Comparison of ENCODE assay signal across 8 mouse cellular contexts in the genomic region with DNA sequence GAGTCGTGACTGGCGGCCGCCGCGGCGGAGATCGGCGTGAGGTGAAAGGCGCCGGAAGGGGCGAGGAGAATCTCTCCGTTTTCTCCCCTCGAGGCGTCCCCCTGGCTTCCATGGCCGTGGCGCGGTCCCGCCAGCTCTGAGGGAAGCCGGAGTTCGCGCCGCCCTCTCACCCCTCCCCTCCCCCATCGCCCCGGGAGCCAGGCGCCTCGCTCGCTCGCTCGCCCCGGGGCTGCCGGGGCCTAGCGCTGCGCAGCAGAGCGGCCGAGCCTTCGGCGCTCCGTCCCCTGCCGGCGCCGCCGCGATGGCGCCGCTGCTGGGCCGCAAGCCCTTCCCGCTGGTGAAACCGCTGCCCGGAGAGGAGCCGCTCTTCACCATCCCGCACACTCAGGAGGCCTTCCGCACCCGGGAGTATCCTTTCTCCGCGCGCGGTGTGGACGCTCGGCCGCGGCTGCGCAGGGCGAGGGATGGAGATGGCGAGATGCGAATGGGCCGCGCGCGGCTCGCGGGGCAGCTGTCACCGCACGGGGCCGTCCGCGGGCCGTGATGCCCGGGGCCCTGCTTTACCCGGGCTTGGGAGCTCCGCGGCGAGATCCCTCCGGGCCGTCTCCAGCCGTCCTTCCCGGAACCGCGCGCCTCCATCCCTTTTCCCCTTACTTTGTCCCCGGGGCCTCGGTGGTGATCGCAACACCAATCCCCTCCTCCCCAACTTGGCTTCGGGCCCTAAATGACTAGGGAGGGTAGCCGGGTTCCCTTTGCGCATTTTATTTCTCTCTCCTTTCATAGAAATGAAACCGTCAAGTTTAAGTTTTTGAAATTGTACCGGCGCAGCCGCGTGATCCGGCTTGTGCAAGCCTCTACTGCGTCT. TPM values are rescaled to one million over a fixed set of nuclear protein-coding genes. Genes with fewer than 3 reads are reported as not detected.
A peak's percentile ranks its signal among the peaks of the same experiment; 100 is the strongest.
DNase-seq lines count a peak whose midpoint lies in the region; ATAC-seq and TF ChIP-seq lines count a peak whose summit lies in the region.

No protein-coding gene starts in this region.

- peak; percentile 57; the same call in 1 of the 2 replicates for ATAC-seq in neural tube, embryonic 11.5 days (ENCODE audit: insufficient read depth, low FRiP score, low TSS enrichment)
- ATAC-seq in cerebellum, adult (ENCODE audit: insufficient number of reproducible peaks, low FRiP score, low TSS enrichment): peak; percentile 36; the same call in 1 of the 2 replicates
- ATAC-seq in forebrain, postnatal 0 days: peak; percentile 38
- peak; percentile 63 for ATAC-seq in hindbrain, embryonic 13.5 days (ENCODE audit: low FRiP score)
- peak; percentile 78 for ATAC-seq in liver, embryonic 12.5 days
- ATAC-seq in midbrain, postnatal 0 days (ENCODE audit: low FRiP score): 0 out of 2 replicates have a peak, but pooled peaks have one; percentile 4

- H3K27me3 ChIP-seq in neural tube, embryonic 11.5 days (ENCODE audit: control insufficient read depth, insufficient read depth, low read length): no peaks in the 10 kb centered on the region
- no peaks in the 10 kb centered on the region for H3K27me3 ChIP-seq in forebrain, postnatal 0 days (ENCODE audit: insufficient read depth, low read length)
- H3K27me3 ChIP-seq in hindbrain, embryonic 13.5 days: no peaks in the 10 kb centered on the region
- no peaks in the 10 kb centered on the region for H3K27me3 ChIP-seq in liver, embryonic 12.5 days (replicated peaks)
- no peaks in the 10 kb centered on the region for H3K27me3 ChIP-seq in midbrain, postnatal 0 days (ENCODE audit: insufficient read depth, low read length)

- H3K9me3 ChIP-seq in neural tube, embryonic 11.5 days (ENCODE audit: control insufficient read depth, low read length): no peaks in the 10 kb centered on the region
- no peaks in the 10 kb centered on the region for H3K9me3 ChIP-seq in forebrain, postnatal 0 days (ENCODE audit: low read length)
- H3K9me3 ChIP-seq in hindbrain, embryonic 13.5 days: peaks cover 4% of the 10 kb centered on the region; the same call in 1 of the 2 replicates
- no peaks in the 10 kb centered on the region for H3K9me3 ChIP-seq in liver, embryonic 12.5 days (replicated peaks)
- no peaks in the 10 kb centered on the region for H3K9me3 ChIP-seq in midbrain, postnatal 0 days (ENCODE audit: low read length)

- no peak for TF ChIP-seq CTCF in forebrain, postnatal 0 days (IDR thresholded peaks at IDR 0.05; ENCODE audit: low read depth)
- TF ChIP-seq CTCF in midbrain, postnatal 0 days (IDR thresholded peaks at IDR 0.05): no peak

- under 1% methylated on average over 93 of the region's 102 CpGs for WGBS in neural tube, embryonic 11.5 days
- under 1% methylated on average over 92 of the region's 102 CpGs for WGBS in forebrain, postnatal 0 days
- WGBS in hindbrain, embryonic 13.5 days: under 1% methylated on average over 100 of the region's 102 CpGs
- WGBS in liver, embryonic 12.5 days (ENCODE audit: insufficient replicate concordance): under 1% methylated on average over 95 of the region's 102 CpGs
- under 1% methylated on average over 81 of the region's 102 CpGs for WGBS in midbrain, postnatal 0 days

- H3K36me3 ChIP-seq in neural tube, embryonic 11.5 days (ENCODE audit: control insufficient read depth, insufficient read depth, low read length): no peaks in the 10 kb centered on the region; the same call in 1 of the 2 replicates
- 0 out of 2 replicates have a peak, but pooled peaks cover 4% of the 10 kb centered on the region for H3K36me3 ChIP-seq in forebrain, postnatal 0 days (ENCODE audit: insufficient read depth)
- H3K36me3 ChIP-seq in hindbrain, embryonic 13.5 days: peaks cover 20% of the 10 kb centered on the region
- peaks cover 44% of the 10 kb centered on the region for H3K36me3 ChIP-seq in liver, embryonic 12.5 days
- peaks cover under 1% of the 10 kb centered on the region; the same call in 1 of the 2 replicates for H3K36me3 ChIP-seq in midbrain, postnatal 0 days (ENCODE audit: insufficient read depth, low read length)

- peak overlapping the region; percentile 79 for H3K4me2 ChIP-seq in neural tube, embryonic 11.5 days (ENCODE audit: low read depth)
- peak overlapping the region; percentile 72 for H3K4me2 ChIP-seq in forebrain, postnatal 0 days (ENCODE audit: low read depth)
- peak overlapping the region; percentile 87 for H3K4me2 ChIP-seq in hindbrain, embryonic 13.5 days
- H3K4me2 ChIP-seq in liver, embryonic 12.5 days: peak overlapping the region; percentile 86
- H3K4me2 ChIP-seq in midbrain, postnatal 0 days (ENCODE audit: low read depth, low read length, poor library complexity, severe bottlenecking): peak overlapping the region; percentile 80

- H3K9ac ChIP-seq in neural tube, embryonic 11.5 days (ENCODE audit: low read length): peak overlapping the region; percentile 99
- H3K9ac ChIP-seq in forebrain, postnatal 0 days: peak overlapping the region; percentile 81
- H3K9ac ChIP-seq in hindbrain, embryonic 13.5 days: peak overlapping the region; percentile 98
- peak overlapping the region; percentile 92 for H3K9ac ChIP-seq in liver, embryonic 12.5 days
- H3K9ac ChIP-seq in midbrain, postnatal 0 days (replicated peaks; ENCODE audit: low read length, poor library complexity, severe bottlenecking): peak overlapping the region; percentile 90

- H3K27ac ChIP-seq in neural tube, embryonic 11.5 days (ENCODE audit: low read depth, low read length): peak overlapping the region; percentile 97
- H3K27ac ChIP-seq in forebrain, postnatal 0 days (ENCODE audit: low read depth, low read length): peak overlapping the region; percentile 95
- peak overlapping the region; percentile 97 for H3K27ac ChIP-seq in hindbrain, embryonic 13.5 days
- peak overlapping the region; percentile 91 for H3K27ac ChIP-seq in liver, embryonic 12.5 days
- peak overlapping the region; percentile 90 for H3K27ac ChIP-seq in midbrain, postnatal 0 days (ENCODE audit: low read depth, low read length)

- peak overlapping the region; percentile 98 for H3K4me3 ChIP-seq in neural tube, embryonic 11.5 days (ENCODE audit: low read depth, low read length)
- H3K4me3 ChIP-seq in forebrain, postnatal 0 days (ENCODE audit: low read depth, low read length): peak overlapping the region; percentile 98
- peak overlapping the region; percentile 99 for H3K4me3 ChIP-seq in hindbrain, embryonic 13.5 days
- peak overlapping the region; percentile 86 for H3K4me3 ChIP-seq in liver, embryonic 12.5 days
- H3K4me3 ChIP-seq in midbrain, postnatal 0 days (ENCODE audit: low read depth, low read length): peak overlapping the region; percentile 100

- DNase-seq in neural tube, embryonic 11.5 days (ENCODE audit: low spot score): no peak
- no peak for DNase-seq in neural tube, embryonic 10.5 days (ENCODE audit: extremely low spot score, low spot score)
- peak; percentile 19 for DNase-seq in forebrain, postnatal 0 days
- DNase-seq in midbrain, postnatal 0 days (ENCODE audit: low spot score): no peak
- DNase-seq in urinary bladder, postnatal 14 days (ENCODE audit: low spot score): peak; percentile 48

- peaks cover 17% of the 10 kb centered on the region for H3K4me1 ChIP-seq in neural tube, embryonic 11.5 days (ENCODE audit: control insufficient read depth, insufficient read depth, low read length)
- H3K4me1 ChIP-seq in forebrain, postnatal 0 days (ENCODE audit: insufficient read depth): peaks cover 16% of the 10 kb centered on the region; the same call in 1 of the 2 replicates
- H3K4me1 ChIP-seq in hindbrain, embryonic 13.5 days (replicated peaks): peaks cover 37% of the 10 kb centered on the region
- peaks cover 56% of the 10 kb centered on the region for H3K4me1 ChIP-seq in liver, embryonic 12.5 days
- H3K4me1 ChIP-seq in midbrain, postnatal 0 days (ENCODE audit: insufficient read depth, low read length): peaks cover 12% of the 10 kb centered on the region; the same call in 1 of the 2 replicates

RNA-seq across cellular contexts. Expression of gene Baz1b, which starts 0.5 kb away (rescaled TPM):
- polyA plus RNA-seq in neural tube, embryonic 11.5 days (2014; fragmentation: Nextera tagmentation; extraction: Ambion mirVana): 60.3 and 66.3 TPM in 2 replicates
- total RNA-seq in forebrain, postnatal 0 days (2014; rRNA removed): 44.4 and 51.6 TPM in 2 replicates
- 11.1 and 15.0 TPM in 2 replicates for polyA plus RNA-seq in forebrain, postnatal 0 days (2015; fragmentation: Nextera tagmentation; extraction: Ambion mirVana)
- 35.9 and 38.1 TPM in 2 replicates for polyA plus RNA-seq in hindbrain, embryonic 13.5 days (2015; fragmentation: Nextera tagmentation; extraction: Ambion mirVana)
- 35.2 and 37.6 TPM in 2 replicates for polyA plus RNA-seq in liver, embryonic 12.5 days (2016; fragmentation: Nextera tagmentation; extraction: Ambion mirVana)
- 33.4 and 41.3 TPM in 2 replicates for total RNA-seq in midbrain, postnatal 0 days (2014; rRNA removed)
- 10.9 and 12.5 TPM in 2 replicates for polyA plus RNA-seq in midbrain, postnatal 0 days (2015; fragmentation: Nextera tagmentation; extraction: Ambion mirVana)

RNA-seq across cellular contexts. Expression of gene Bcl7b, which starts 19.5 kb away (rescaled TPM):
- polyA plus RNA-seq in neural tube, embryonic 11.5 days (2014; fragmentation: Nextera tagmentation; extraction: Ambion mirVana): 44.0 and 45.3 TPM in 2 replicates
- total RNA-seq in forebrain, postnatal 0 days (2014; rRNA removed): 30.3 and 31.4 TPM in 2 replicates
- polyA plus RNA-seq in forebrain, postnatal 0 days (2015; fragmentation: Nextera tagmentation; extraction: Ambion mirVana): 42.6 TPM in 2 replicates
- polyA plus RNA-seq in hindbrain, embryonic 13.5 days (2015; fragmentation: Nextera tagmentation; extraction: Ambion mirVana): 45.3 and 52.1 TPM in 2 replicates
- 38.2 and 44.3 TPM in 2 replicates for polyA plus RNA-seq in liver, embryonic 12.5 days (2016; fragmentation: Nextera tagmentation; extraction: Ambion mirVana)
- 20.0 and 33.2 TPM in 2 replicates for total RNA-seq in midbrain, postnatal 0 days (2014; rRNA removed)
- polyA plus RNA-seq in midbrain, postnatal 0 days (2015; fragmentation: Nextera tagmentation; extraction: Ambion mirVana): 39.2 and 39.7 TPM in 2 replicates

RNA-seq across cellular contexts. Expression of gene Tbl2, which starts 38.1 kb away (rescaled TPM):
- polyA plus RNA-seq in neural tube, embryonic 11.5 days (2014; fragmentation: Nextera tagmentation; extraction: Ambion mirVana): 19.3 and 23.2 TPM in 2 replicates
- total RNA-seq in forebrain, postnatal 0 days (2014; rRNA removed): 13.5 and 35.2 TPM in 2 replicates
- 9.2 and 12.0 TPM in 2 replicates for polyA plus RNA-seq in forebrain, postnatal 0 days (2015; fragmentation: Nextera tagmentation; extraction: Ambion mirVana)
- polyA plus RNA-seq in hindbrain, embryonic 13.5 days (2015; fragmentation: Nextera tagmentation; extraction: Ambion mirVana): 14.9 and 16.7 TPM in 2 replicates
- polyA plus RNA-seq in liver, embryonic 12.5 days (2016; fragmentation: Nextera tagmentation; extraction: Ambion mirVana): 17.1 and 18.9 TPM in 2 replicates
- total RNA-seq in midbrain, postnatal 0 days (2014; rRNA removed): 28.6 and 62.9 TPM in 2 replicates
- 8.9 and 10.0 TPM in 2 replicates for polyA plus RNA-seq in midbrain, postnatal 0 days (2015; fragmentation: Nextera tagmentation; extraction: Ambion mirVana)

Comparison
In these comparisons a context has a peak if more than half of its experiments do, and no peak if none do; other contexts are left out.
1. ATAC-seq: peak in every context shown above with its lines; median percentile 78 in liver, embryonic 12.5 days; 63 in hindbrain, embryonic 13.5 days; 57 in neural tube, embryonic 11.5 days; 38 in forebrain, postnatal 0 days; 36 in cerebellum, adult; 4 in midbrain, postnatal 0 days.
2. DNase-seq: peak in forebrain, postnatal 0 days (single experiment) and urinary bladder, postnatal 14 days (single experiment); none in neural tube, embryonic 11.5 days (single experiment), neural tube, embryonic 10.5 days (single experiment) and midbrain, postnatal 0 days (single experiment).
3. Peak in every context shown above with its lines, with median percentiles within 50 percentile points of each other: H3K27ac ChIP-seq, H3K4me2 ChIP-seq, H3K4me3 ChIP-seq and H3K9ac ChIP-seq.